Mouse (Mus musculus): ENCODE measurements around the gene Faf2. TPM values are rescaled to one million over a fixed set of nuclear protein-coding genes. Genes with fewer than 3 reads are reported as not detected.

Gene Faf2
- total RNA-seq, 2 experiments from 2014 or later, result 29.7 to 31.4 TPM

DNA sequence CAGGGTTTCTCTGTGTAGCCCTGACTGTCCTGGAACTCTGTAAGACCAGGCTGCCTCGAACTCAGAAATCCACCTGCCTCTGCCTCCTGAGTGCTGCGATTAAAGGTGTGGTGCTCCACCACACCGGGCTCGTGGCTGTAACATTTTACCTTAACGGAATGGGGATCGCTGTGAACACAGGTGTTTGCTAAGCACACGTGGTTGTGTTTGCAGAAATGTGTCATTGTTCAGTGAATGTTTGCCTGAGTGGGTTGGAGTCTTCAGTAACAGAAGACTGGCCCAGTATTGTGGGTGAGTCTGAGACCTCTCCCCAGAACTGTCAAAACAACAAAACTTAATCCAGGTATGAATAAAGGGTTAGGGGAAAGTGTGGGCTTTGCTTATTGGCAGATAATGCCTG lies 43.5 kb downstream of the Faf2 start:
- intact Hi-C loops (cut with DNase I), result no loop called here
- DNase-seq, result no peak

DNA sequence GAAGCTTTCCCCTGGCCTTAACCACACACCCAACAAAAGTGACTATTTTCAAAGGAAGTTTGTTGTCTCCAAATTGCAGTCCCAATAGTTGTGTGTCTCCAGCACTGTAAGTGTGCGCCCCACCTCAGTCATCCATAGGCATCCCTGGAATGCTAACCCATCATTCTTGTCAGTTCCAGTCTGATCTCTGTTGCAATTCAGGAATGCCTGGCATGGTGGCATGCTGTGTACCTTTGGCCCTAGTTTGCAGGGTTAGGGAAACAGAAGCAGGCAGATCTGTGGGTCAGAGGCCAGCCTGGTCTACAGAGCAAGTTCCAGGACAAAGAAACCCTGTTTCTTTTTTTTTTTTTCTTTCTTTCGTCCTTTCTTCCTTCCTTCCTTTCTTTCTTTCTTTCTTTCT lies 48.9 kb downstream of the Faf2 start:
- no peak for DNase-seq
- intact Hi-C loops (cut with DNase I), result no loop called here

DNA sequence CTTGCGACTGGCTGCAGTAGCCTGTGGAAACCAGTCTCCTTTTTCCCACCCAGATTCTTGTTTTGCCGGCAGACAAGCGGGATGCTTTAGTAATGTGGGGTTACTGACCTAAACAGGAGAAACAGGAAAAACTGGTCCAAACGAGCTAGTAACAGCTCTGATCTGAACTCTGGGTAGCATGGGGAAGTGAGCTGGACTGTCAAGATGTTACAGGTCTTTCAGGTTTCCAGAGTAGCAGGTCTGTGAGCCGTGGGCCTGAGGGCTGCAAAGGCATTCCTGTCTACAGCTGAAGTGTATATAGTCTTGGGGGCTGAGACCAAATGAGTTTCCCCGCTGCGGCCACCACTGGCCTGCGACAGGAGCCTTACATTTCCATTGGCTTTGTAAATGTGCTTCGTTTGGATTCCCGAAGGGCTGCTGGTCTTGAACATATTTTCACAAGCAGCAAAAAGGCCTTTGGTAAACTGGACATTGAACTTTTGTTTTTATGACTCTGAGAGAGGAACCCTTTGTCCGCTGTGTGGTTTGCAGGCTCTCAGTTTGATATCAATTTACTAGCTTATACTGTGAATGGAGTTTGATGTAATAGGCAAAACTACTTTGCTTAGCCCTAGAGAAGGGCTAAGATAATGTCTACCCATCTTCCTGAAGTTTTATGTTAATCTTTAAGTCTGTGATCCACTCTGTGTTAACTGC lies 54.5 kb downstream of the Faf2 start:
- DNase-seq, result no peak
- intact Hi-C loops (cut with DNase I), result no loop called here

GRCm38 (mm10) chr13:54678263-54678662 lies 56.7 kb downstream of the Faf2 start:
- intact Hi-C loops (cut with DNase I), result no loop called here
- no peak for DNase-seq

- no peak for DNase-seq
- intact Hi-C loops (cut with DNase I), result no loop called here
These were observed 58.7 kb downstream of the Faf2 start for GRCm38 (mm10) chr13:54680184-54680853.

DNA sequence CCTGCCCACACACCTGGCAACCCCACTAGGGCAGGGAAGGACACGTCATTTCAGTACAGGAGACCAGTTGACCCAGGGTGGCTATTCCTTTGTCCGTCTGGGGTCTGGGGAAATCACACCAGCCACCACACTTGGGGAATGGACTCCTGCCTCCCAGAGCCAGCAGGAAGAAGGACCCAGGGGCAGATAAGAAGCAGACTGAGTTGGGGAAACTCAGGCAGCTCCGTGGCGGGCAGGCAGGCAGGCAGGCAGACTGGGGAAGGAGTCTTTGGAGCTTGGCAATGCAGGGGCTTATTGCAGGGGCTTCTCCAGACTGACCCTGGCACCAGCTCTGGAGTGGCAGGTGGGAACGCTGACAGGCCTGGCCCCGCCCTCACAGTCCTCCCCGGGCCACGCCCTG lies 59.7 kb downstream of the Faf2 start:
- no peak for DNase-seq
- intact Hi-C loops (cut with DNase I), result no loop called here

DNA sequence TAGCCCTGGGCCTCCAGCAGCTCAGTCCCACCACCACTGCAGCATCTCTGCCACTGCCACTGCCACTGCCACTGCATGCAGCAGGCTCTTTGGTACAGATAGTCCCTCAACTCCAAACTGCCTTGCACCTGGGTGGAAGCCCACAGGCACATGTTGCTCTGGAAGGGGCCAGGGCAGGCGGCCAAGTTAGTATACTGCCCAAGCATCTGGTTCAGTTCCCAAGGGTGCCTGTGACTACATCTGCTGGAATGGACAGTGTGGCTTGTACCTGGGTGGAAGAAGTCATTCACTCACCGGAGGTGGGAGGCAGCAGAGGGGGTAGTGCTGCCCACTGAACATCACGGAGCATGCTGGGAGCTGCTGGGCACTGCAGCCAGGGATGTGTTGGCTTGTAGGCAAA lies 61.7 kb downstream of the Faf2 start:
- no peak for DNase-seq
- intact Hi-C loops (cut with DNase I), result no loop called here

- intact Hi-C loops (cut with DNase I), result no loop called here
- DNase-seq, result peak in 1 of 2 experiments; percentile 24
These were observed 62.7 kb downstream of the Faf2 start for GRCm38 (mm10) chr13:54684140-54684896.

GRCm38 (mm10) chr13:54685174-54685573 lies 63.6 kb downstream of the Faf2 start:
- intact Hi-C loops (cut with DNase I), result loop anchor here (5.0 kb wide), 2 partner anchors 63 to 218 kb away; partner anchors contain the start of genes Faf2 and Thoc3
- DNase-seq, result peak; percentile 46 to 60

GRCm38 (mm10) chr13:54686139-54687053 lies 64.8 kb downstream of the Faf2 start:
- intact Hi-C loops (cut with DNase I), result loop anchor here (5.0 kb wide), 2 partner anchors 64 to 219 kb away; partner anchors contain the start of genes Faf2 and Thoc3
- DNase-seq, result no peak

GRCm38 (mm10) chr13:54687096-54687495 lies 65.5 kb downstream of the Faf2 start:
- intact Hi-C loops (cut with DNase I), result loop anchor here (5.0 kb wide), 2 partner anchors 65 to 220 kb away; partner anchors contain the start of genes Faf2 and Thoc3
- DNase-seq, result peak; percentile 79 to 80

GRCm38 (mm10) chr13:54687575-54688424 lies 66.2 kb downstream of the Faf2 start:
- DNase-seq, result peak; percentile 97 to 99
- intact Hi-C loops (cut with DNase I), result loop anchor here (5.0 kb wide), 2 partner anchors 65 to 220 kb away; partner anchors contain the start of genes Faf2 and Thoc3

GRCm38 (mm10) chr13:54690151-54690740 lies 68.7 kb downstream of the Faf2 start:
- DNase-seq, result no peak
- intact Hi-C loops (cut with DNase I), result no loop called here

DNA sequence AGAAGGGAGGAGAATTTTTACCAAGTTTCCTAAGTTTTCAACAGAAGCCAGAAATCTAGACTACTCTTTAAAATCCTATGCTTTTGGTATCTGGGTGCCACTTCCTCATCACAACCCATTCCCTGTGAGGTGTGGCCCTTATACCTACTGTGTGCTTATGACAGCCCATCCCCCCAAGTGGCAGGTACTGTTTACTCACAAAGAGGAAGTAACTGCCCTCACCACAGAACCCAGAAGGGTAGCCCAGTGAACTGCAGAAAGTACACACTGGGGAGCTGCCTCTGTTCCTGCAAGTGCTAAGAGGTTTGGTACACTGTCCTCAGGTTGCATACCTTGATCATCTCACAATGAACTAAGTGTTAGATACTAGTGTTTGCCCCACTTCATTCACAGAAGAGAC lies 70.2 kb downstream of the Faf2 start:
- DNase-seq, result no peak
- intact Hi-C loops (cut with DNase I), result no loop called here

DNA sequence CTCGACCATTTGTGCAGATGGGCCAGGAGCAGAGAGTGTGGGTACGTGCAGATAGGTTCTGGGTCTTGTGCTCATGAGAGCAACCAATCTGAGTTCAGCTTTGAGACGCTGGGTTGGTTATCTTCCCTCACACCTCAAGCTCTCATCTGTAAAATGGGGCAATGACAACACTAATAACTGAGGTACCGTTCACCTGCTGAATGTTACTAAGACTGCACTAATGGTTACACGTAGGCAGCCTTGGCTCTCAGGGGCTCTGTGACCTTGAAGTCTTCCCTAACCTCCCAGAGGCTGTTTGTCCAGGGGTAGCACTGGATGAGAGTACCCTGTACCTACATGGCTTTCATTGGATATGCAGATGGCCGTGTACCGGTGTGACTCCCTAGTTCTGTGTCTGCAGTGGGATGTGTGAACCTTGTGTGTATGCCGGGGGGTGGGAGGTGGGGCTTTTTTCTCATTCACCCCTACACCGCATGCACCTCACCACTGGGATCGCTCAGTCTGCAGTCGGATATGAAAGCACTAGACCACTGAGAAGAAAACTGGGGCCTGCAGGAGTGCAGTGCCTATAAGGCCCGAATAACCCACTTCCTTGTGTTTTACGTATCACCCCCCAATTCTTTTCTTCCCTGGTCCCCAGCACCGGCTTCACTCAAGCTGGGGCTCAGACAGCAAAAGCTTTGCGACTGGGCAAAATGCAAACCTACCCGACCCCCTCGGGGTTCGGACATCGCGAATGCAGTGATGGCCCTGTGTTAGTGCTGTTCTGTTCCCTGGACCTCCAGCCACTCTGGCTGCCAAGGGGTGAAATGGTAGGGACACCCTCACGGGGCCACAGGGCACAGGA lies 71.3 kb downstream of the Faf2 start:
- intact Hi-C loops (cut with DNase I), result no loop called here
- no peak for DNase-seq

DNA sequence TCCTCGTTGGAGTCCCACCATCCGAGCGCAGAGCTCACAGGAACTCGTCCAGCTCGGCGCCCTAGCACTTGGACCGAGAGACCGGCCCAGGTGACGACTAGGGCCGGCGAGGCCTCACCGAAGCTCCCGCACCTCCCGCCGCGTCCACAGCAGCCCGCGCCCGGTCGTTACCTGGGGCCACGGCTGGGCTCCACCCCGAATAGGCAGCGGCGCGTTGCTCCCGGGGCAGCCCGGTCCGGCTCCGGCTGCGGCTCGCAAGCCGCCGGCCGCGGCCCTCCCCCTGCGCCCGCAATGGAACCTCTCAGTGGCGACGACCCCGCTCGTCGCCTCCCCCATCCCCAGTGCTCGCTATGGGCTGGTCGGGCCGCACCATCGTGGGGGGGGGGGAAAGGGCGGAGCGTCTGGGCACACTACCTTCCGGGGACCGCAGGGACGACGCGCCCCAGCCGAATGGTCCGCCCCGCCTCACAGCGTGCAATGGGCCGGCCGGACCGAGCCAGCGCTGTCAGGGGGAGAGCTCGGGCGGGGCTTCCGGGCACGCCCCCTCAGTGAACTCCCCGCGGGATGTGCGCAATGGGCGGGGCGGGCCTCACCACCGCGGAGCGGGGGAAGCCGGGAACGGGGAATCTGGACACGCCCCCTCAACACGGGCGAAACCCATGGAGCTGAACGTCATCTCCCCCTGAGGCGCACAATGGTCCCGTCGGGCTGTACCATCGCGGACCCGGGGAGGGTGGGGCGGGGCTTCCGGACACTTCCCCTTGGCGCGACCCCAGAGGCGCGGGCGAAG lies 72.2 kb downstream of the Faf2 start, which contains the start of gene Rnf44:
TSS of gene Rnf44 (minus strand) at position 350 of the 790 bp plus-strand sequence.
- intact Hi-C loops (cut with DNase I), result no loop called here
- peak; percentile 99 for DNase-seq

Data from heart, postnatal 14 days (tissue).